Mouse (Mus musculus): ENCODE data around the gene Dtymk.

The Dtymk gene

GRCm38 (mm10) chr1:93742910-93743309 is 58.8 kb downstream of the Dtymk start:
- DNase-seq (ENCODE audit: low spot score) = no peak

Data from layer of hippocampus, adult 9-10 months (tissue).